Mouse (Mus musculus): ENCODE results near the gene Tnip2.
A peak's percentile ranks its signal among the peaks of the same experiment; 100 is the strongest.

Gene Tnip2

DNA sequence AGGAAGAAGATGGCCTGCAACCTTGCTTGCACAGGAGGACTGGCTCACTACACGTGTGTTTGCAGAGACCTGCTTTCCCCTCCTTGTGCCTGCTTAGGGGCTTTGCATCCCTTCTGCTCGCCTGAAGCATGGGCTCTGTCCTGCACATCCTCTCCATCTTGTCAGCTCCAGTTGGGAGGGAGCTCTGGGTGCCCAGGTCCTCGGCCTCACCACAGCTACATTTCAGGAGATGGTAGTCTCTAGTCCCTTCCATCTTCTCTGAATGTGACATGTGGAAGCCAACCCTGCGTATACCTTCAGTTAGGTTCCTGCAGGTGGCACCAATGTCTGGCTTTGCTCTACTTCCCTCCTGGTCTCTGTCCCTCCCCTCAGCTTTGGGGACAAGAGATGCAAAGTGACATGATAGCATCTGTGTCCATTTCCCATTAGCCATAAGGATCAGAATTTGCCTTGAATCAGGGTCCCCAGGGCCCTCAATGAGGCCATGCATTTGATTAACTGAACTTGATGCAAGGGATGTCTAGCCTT, 10.2 kb upstream of the Tnip2 start:
- DNase-seq = no peak

DNA sequence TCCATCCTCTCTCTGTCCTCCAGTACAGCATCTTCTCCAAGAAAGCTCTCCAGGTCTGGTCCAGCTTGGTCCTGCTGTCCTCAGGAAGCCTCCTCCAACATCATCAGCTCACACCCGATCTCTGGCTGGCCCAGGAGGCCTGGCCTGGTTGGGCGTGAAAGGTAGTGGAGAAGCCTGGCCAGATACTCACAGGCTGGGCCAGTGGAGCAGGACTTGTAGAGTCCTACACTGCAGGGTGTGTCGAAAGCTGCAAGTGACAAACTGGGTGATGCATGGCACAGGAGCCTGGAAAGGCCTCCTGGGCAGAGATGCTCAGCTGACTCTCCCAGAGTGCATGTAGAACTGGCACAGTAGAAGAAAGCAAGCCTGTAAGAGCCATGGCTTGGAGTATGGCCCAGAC, 7.5 kb upstream of the Tnip2 start:
- no peak for DNase-seq

DNA sequence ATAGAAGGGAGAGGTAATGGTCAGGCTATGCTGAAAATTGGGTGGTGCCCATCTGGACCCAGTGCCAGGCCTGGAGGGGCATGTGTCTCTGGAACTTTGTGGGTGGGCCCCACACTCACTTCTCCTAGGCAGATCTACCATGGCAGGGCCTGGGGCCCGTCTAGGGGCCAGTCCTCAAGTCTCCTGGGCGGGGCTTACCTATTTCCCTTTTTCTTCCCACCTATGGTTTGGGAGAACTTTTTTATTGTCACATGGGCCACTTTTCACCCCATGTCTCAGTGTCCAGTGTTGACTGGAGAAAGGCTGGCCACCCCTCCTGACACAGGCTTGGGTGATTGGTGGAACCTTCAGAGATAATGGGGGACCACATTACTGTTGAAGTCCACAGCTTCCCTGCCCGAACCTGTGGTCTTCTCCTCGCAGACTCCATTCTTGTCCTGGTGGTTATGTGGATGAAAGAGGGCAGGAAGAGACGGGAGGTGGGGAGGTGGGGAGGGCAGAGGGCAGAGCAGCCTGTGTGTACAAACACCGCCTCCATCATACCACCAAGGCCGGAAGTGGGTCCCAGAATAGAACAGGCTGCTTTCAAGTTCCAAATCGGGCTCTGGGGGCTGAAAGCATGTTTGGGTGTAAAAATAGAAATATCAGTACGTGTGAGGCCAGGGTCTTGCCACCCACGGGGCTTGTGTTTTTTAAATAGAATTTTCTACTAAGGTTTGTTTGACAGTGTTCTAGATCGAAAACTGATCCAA, 6.8 kb upstream of the Tnip2 start:
- DNase-seq = no peak

DNA sequence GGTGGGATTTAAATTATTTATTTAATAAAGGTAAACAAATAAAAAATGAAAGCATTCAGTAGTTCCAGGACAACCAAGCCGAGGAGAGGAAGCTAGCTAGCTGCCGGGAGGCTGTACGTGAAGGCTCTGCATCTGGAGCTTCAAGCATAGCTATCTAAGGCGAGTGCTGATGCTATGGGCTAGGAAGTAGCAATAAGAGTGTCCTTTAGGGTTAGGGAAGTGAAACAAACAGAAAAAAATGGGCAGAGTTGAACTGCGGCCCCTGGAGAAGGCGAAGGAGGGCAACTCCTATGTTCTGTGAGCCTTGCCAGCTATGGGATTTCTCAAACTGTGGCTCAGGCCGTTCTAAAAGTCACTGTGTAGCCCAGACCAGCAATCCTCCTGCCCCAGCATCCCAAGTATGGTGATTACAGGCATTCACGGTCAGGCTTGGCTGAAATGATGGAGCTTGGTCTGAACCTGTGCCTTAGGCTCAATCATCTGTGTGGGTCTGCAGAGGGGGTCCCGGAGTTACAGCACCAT, 5.7 kb upstream of the Tnip2 start:
- no peak for DNase-seq

DNA sequence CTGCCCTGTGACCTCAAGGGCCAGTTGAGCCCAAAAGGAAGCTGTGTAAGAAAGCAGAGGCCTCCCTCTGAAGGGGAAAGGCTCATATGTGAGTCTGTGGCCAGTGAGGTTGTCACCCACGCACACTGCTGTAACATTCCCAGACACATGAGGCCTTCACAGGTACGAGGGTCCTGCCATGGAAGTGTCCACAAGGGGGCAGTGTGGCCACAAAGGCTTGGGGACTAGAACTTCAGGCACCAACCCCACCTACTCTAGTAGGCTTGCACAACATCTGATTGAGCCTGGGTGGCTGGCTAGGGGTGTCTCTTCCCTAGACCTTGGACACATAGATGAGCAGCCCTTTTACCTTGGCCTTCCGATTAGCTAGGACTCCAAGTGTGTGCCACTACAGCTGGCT, 4.1 kb upstream of the Tnip2 start:
- DNase-seq = peak; percentile 90 to 91

DNA sequence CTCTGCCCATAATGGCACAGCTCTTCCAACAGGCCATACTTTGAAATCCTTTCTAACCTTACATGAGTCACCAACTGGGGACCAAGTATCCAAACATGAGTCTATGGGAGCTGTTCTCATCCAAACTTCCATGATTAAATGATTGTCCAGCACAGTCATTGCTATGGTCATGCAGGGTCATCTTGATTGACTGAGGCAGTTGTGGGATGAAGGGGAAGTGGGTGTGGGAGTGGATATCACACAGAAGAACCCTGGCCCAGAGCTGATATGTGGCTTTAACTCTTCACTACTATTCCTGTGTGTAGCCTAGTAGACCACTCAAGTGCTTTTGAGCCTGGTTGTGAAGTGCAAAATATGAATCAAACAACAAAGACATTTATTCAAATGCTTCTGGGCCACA, 1.3 kb upstream of the Tnip2 start:
- DNase-seq = no peak

DNA sequence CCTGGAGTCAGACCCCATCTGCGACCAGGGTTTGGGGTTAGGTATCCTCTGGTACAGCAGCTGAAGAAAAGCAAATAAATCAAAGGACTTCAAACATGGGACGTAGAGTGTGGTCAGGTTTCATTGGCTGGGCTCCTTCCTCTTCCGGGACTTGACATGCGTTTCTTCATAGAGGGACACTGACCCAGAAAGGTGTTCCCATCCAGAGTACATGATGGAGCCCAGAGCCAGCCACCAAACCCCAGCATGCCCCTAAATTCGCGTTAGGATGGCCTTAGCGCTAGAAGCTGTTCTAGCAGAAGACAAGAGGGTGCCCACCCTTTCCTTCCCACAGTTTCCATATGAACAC, 401 bp upstream of the Tnip2 start:
- DNase-seq = no peak

DNA sequence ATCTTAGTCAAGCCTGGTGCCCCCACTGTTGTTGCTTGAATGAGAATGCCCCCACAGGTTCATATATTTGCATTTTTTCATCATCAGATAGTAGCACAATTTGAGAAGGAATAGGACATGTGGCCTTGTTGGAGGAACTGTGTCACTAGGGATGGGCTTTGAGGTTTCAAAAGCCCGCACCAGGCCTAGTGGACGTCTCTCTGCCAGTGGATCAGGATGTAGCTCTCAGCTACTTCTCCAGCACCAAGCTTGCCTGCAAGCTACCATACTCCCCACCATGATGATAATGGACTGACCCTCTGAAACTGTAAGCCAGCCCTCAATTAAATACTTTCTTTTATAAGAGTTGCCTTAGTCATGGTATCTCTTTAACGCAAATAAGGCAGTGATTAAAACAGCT, 1.3 kb downstream of the Tnip2 start:
- DNase-seq = no peak

DNA sequence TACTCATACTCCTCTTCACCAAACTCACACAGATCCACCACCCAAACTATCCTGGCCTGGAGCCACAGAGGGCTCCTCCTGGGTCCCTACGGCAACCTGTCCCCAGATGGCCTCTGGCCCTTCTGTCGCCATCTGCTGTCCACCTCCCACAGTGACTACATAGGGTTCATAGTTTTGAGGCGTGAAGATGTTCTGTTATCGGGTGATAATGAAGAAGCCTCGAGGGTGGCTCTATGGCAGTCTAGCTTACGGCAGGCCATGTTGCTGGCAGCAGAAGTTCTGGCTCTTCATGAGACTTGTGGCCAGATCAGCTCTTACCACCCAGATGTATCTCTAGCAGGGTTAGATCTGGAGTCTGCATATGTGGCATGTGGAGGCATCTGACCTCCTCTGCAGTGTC, 11.0 kb downstream of the Tnip2 start:
- DNase-seq = no peak

DNA sequence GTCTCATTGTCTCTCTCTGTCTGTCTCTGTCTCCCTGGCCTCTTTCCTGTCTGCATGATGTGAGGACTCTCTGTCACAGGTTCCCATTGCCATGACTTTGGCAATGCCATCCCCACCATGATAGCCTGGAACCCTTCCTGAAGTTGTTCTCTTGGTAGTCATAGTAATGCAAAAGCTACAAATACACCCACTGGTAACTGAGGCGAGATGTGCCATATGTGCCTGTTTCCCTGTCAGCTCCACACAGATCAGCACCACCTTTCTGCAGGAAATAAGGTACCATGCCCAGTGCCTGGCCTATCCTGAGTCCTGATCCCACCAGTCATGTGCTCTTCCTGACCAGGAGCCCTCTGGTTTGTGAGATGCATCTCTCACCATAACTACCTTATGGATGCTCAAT, 11.4 kb downstream of the Tnip2 start:
- DNase-seq = no peak

DNA sequence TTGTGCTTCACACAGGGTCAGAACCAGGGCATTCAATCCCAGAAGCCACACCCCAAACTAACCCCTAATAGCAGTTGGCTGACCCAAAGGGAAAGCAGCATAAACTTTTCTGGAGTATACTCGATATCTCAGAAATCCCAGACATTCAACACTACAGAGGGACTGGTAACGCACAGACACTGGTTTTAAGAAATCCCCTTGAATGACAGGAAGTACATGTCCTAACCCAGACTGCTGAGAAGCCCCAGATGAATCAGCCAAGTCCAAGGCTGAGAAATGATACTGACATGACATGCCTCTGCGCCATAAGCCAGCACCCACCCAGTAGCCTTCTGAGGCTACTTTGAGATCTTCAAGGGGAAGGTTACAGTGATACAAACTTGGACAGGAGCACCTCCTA, 12.2 kb downstream of the Tnip2 start:
- no peak for DNase-seq

DNA sequence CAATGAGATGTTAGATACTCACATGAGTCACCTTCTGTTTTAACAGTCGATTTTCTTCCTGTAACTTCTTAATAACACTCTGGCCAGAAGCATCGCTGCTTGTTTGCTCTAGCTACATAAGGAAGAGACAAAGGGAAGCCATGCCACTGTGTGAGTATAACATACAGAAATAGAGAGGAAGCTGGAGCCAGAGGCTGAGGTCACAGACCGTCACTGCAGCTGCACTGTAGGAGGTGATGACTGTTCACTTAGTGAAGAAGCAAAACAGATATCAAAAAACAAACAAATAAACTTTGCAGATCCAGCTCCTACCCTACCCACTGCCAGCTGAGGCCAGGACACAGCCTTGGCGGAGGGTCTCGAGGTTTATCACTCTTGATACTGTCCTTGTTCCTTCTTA, 12.9 kb downstream of the Tnip2 start:
- DNase-seq = no peak

DNA sequence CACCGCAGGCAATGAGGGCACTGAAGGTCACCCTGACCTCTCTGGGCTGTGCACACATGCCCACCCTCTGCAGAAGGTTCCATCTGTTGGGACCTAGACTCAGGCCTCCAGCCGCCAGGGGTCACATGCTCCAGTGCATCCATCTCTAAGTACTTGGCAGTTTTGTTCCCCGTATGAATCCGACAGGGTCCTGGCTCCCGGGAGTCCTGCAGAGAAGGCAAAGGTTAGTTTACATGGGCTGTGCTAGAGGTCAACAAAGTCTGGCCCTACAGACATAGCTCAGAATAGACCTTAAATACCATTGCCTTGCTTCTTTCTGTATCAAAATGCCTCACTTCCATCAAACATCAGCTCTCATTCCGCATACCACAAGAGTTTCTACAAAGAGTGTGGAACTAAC, 17.0 kb downstream of the Tnip2 start:
- no peak for DNase-seq

DNA sequence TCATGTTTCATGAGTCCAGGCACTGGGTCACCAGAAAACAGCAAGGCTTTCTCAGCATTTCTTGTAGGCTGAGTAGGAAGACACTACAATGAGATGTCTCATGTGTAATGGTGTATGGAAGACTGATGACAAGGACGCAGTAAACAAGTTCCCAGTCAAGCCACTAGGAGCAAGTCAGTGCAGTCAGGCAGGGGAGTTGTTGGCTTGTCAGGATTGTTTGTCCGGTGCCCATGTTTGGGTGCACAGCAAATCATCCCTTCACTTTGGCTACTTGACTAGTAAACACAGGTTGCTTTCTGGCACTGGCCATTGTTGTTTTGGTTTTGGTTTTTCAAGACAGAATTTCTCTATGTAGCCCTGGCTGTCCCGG, 24.4 kb downstream of the Tnip2 start:
- DNase-seq = no peak

DNA sequence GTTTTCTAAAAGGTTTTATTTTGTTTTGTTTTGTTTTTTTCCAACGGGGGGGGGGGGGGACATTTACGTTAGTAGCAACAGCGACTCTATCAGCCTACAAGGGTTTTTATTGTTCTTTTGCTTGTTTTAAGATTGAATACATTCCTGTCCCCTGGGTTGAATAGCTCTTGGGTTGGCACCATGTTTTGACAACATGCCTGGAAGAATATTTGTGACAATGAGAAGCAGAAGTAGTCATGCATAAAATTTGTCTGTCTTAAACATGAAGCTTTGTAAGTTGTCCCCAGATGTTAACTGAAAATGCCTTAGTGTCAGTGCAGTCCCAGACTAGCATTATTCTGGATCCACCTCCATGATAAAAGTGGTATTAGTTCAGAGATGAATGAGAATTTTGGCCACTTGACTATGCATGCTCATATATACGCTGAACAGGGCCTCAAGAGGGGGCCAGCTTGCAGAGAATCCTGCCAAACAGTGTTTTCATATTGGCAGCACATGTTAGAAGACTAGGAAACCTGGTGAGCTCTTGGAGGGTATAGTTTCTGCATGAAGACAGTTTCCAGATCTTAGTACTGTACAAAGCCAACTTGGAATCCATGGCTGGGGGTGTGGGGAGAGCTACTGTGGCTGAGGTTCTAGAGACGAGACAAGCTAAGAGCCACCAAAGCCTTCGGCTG, 24.9 kb downstream of the Tnip2 start:
- DNase-seq = no peak

DNA sequence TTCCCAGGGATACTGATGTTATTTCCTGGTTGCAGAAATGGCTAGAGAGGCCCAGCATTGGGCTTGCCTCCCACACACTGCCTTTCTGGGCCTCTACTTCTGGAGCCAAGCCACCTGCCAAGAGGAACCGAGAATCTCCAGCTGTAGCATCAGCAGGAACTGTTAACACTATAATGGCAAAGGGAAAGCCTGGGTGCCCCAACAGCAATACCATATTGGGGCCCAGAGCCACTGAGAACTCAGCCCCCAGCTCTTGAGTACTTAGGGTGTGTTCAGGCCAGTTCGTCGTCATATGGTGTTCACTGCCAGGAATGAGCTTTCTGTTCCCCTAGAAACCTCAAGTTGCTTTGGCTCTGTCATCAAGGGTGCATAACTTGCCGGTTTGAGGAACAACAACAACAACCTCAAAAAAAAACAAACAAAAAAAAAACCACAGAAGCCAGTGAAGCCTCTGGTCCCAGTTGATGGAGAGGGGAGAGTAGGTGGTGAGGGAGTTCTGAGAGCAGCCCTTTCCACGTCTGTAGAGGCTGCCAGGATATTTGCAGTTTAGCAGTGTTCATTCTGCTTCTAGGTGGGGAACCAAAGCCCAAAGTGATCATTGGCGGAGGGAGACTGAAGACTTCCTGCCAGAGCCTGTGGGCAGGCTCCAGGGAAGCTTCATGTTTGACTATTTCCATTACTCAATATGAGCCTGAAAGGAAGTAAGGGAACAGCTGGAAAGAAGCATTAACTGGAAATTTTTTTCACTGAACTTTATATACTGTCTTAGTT, 26.3 kb downstream of the Tnip2 start:
- peak; percentile 50 to 63 for DNase-seq

DNA sequence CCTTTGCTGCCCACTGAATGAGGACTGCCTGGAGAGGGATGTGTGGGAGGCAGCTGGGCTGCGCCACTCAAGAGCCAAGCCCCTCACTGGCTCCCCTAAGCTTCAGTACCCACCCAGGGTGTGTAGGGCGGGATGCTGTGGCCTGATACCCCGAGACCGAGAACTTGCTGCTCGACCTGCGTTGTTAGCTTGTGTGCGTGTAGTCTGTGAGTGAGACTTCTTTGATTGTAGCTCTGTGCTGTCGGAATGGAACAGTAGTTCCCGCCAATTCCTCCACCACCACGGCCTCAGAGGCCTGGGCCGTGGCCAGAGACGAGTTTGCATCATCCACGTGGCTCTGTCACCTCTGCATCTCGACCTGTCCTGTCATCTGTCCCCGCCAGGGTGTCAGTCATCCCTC, 28.1 kb downstream of the Tnip2 start:
- DNase-seq = no peak

DNA sequence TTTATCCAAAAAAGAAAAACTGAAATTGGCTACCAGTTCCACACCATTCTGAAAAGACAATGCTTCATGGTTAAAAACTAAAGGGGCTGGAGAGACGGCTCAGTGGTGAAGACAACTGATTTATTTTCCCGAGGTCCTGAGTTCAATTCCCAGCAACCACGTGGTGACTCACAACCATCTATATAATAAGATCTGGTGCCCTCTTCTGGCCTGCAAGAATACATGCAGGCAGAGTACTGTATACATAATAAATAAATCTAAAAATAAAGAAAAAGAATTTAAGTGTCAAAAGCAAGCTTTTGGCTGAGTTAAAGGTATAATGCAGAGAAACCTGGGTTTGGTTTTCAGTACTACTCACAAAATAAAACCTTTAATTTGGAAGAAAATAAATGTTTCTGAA, 32.9 kb downstream of the Tnip2 start:
- no peak for DNase-seq

DNA sequence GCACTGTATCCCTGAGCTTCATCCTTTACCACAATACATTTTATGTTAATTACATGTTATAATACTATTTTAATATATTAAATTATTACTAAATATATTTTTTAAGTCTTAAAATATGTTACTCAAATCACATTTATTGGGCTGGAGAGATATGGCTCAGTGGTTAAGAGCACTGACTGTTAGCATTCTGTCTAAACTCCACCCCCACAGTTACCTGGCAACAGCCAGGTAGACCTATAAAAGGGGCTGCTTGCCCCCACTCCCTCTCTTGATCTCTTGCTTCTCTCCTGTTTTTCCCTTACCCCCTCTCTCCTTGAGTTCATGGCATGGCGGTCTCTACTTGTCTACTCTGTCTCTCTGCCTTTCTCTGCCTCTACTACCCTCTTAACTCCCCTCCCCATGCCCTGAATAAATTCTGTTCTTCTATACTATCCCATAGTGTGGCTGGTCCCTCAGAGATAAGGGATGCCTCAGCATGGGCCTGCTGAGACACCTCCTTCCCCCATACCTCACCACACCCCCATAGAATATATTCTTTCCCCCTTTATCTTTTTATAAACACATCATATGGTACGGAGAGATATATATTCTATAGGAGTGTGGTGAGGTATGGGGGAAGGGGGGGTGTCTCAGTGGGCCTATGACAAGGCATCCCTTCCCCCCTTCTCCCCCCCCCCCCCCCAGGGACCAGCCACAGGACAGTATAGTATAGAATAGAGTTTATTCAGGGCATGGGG, 45.6 kb downstream of the Tnip2 start:
- DNase-seq = no peak

DNA sequence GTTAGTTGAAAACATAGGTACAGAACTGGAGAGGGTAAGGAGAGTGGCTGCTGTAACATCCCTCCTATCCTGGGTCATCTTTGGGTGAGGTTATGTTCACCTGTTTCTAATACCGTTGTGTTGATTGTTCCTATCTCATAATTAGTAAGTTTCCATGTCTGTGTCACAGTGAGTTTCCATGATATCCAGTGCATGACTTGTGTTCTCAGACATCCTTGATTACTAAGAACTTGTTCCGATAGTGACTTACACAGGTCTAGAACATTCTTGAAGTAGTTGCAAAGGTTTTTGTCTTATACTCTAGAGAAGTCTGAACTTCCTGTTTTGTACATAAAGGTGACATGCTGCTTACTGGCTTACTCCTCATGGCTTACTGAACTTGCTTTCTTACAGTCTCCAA, 47.1 kb downstream of the Tnip2 start:
- no peak for DNase-seq

DNA sequence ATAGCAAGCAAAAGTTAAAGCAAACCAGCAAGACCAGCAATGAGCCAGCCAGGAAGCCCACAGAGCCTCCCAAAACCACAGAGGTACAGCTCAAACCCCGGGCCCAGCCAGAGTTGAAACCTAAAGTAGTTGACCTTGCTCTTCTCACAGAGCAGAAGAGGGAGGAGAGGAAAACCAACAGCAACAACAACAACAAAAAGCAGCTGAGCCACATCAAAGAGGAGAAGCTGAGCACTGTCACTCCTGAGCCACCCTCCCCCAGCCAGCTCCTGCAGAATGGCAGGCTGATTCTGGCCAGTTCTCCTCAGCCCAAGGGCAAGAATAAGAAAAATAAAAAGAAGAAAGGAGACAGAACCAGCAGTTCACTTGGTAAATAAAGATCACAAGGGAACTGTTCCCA, 47.7 kb downstream of the Tnip2 start:
- DNase-seq = peak in 1 of 2 experiments; percentile 33

DNA sequence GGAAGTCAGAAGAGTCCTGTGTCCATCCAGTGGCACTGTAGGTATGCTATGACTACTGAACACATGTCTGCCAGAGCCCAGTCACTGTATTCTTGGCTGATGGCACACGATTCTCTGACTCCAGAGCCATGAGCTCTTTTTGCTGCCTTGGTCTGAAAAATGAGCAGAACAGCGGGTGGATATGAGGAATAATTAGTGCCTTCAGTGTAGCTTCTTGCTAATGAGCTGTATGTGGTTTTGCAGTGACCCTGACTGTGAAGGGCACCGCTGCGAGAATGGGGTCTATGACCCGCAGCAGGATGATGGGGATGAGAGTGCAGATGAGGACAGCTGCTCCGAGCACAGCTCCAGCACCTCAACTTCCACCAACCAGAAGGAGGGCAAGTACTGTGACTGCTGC, 52.0 kb downstream of the Tnip2 start:
- DNase-seq = no peak

DNA sequence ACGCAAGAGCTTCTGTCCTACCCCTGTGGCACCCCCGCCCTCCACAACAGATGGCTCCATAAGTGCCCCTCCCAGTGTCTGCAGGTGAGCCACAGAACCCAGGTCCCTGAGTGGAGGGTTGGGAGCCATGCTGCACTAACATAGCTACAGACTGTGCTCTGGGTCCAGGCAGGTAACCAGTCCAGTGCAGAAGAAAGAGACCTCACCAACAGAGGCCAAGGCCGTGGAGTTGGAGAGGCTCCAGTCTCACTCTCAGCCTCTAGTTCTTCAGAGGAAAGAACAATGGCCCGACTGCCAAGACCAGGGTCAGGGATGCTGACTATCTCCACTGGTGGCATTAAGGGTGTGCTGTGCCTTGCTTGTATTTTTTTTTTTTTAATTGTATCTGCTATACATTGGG, 52.5 kb downstream of the Tnip2 start:
- DNase-seq = no peak
